Mouse (Mus musculus): Measurements from ENCODE around the gene 9530003J23Rik. TPM values are rescaled to one million over a fixed set of nuclear protein-coding genes. Genes with fewer than 3 reads are reported as not detected.
"Not testable (repeated sequence)": the region's sequence is repeated elsewhere in the genome, so short reads cannot be mapped to it uniquely, and the experiment has no call there.

Gene 9530003J23Rik
- total RNA-seq, 1 experiment from 2014 or later, result not detected

GRCm38 (mm10) chr10:117225094-117225493, 13.4 kb downstream of the 9530003J23Rik start:
- DNase-seq, result no peak

- peak; percentile 96 for DNase-seq
Observed at GRCm38 (mm10) chr10:117224102-117224990, 14.2 kb downstream of the 9530003J23Rik start, which contains the start of gene Yeats4. Gene Yeats4, minus strand, starts transcription at chr10:117224507.

GRCm38 (mm10) chr10:117223758-117224101, 14.8 kb downstream of the 9530003J23Rik start:
- no peak for DNase-seq

GRCm38 (mm10) chr10:117222821-117223220, 15.7 kb downstream of the 9530003J23Rik start:
- no peak for DNase-seq

- no peak for DNase-seq
Observed at GRCm38 (mm10) chr10:117218351-117218750, 20.2 kb downstream of the 9530003J23Rik start.

- peak; percentile 71 for DNase-seq
Observed at GRCm38 (mm10) chr10:117217246-117217840, 21.2 kb downstream of the 9530003J23Rik start.

GRCm38 (mm10) chr10:117216793-117217192, 21.7 kb downstream of the 9530003J23Rik start:
- peak; percentile 69 for DNase-seq

- DNase-seq, result no peak
Observed at GRCm38 (mm10) chr10:117216132-117216495, 22.4 kb downstream of the 9530003J23Rik start.

- DNase-seq, result no peak
Observed at GRCm38 (mm10) chr10:117215409-117216131, 22.9 kb downstream of the 9530003J23Rik start.

- no peak for DNase-seq
Observed at GRCm38 (mm10) chr10:117211023-117211422, 27.5 kb downstream of the 9530003J23Rik start.

GRCm38 (mm10) chr10:117209469-117209938, 29.0 kb downstream of the 9530003J23Rik start:
- DNase-seq, result peak; percentile 69

- DNase-seq, result not testable (repeated sequence)
Observed at GRCm38 (mm10) chr10:117208787-117209186, 29.7 kb downstream of the 9530003J23Rik start.

- DNase-seq, result no peak
Observed at GRCm38 (mm10) chr10:117208221-117208620, 30.3 kb downstream of the 9530003J23Rik start.

- no peak for DNase-seq
Observed at GRCm38 (mm10) chr10:117206070-117206469, 32.4 kb downstream of the 9530003J23Rik start.

- DNase-seq, result peak; percentile 41
Observed at GRCm38 (mm10) chr10:117203558-117203981, 34.9 kb downstream of the 9530003J23Rik start.

GRCm38 (mm10) chr10:117202981-117203557, 35.4 kb downstream of the 9530003J23Rik start:
- DNase-seq, result no peak

- DNase-seq, result no peak
Observed at GRCm38 (mm10) chr10:117199701-117200100, 38.8 kb downstream of the 9530003J23Rik start.

GRCm38 (mm10) chr10:117196696-117197095, 41.8 kb downstream of the 9530003J23Rik start:
- DNase-seq, result no peak

GRCm38 (mm10) chr10:117195748-117196147, 42.8 kb downstream of the 9530003J23Rik start:
- DNase-seq, result no peak

GRCm38 (mm10) chr10:117195005-117195404, 43.5 kb downstream of the 9530003J23Rik start:
- DNase-seq, result no peak

GRCm38 (mm10) chr10:117193364-117193763, 45.1 kb downstream of the 9530003J23Rik start:
- DNase-seq, result no peak

Measured in adrenal gland, postnatal 14 days (tissue).